Mouse (Mus musculus): Measurements from ENCODE around the gene Braf. TPM values are rescaled to one million over a fixed set of nuclear protein-coding genes. Genes with fewer than 3 reads are reported as not detected.

The Braf gene
- polyA plus RNA-seq, 1 experiment from 2014 or later, result 15.8 TPM

- no peak overlapping the region for H3K27ac ChIP-seq (ENCODE audit: low read length)
- no peak overlapping the region for H3K9ac ChIP-seq (ENCODE audit: low read length)
- H3K9me3 ChIP-seq (replicated peaks; ENCODE audit: control insufficient read depth, low read length), result no peaks in the 10 kb centered on the region
- H3K27me3 ChIP-seq (ENCODE audit: control insufficient read depth, insufficient read depth, low read length), result no peaks in the 10 kb centered on the region
- H3K4me2 ChIP-seq (ENCODE audit: low read depth, low read length), result no peak overlapping the region
- no peaks in the 10 kb centered on the region for H3K4me1 ChIP-seq (ENCODE audit: control insufficient read depth, insufficient read depth, low read length)
- no peak for ATAC-seq (ENCODE audit: insufficient read depth, low FRiP score)
- peaks cover 8% of the 10 kb centered on the region; the same call in 1 of the 2 replicates for H3K36me3 ChIP-seq (ENCODE audit: control insufficient read depth, insufficient read depth, low read length)
- WGBS, result 54% methylated on average over 4 of the region's 4 CpGs
- H3K4me3 ChIP-seq (replicated peaks; ENCODE audit: low read length), result no peak overlapping the region
These were observed 44.7 kb downstream of the Braf start for GRCm38 (mm10) chr6:39680524-39680923.

- Histone ChIP-seq H3K36me3 (ENCODE audit: control insufficient read depth, insufficient read depth, low read length) (peaks cover 8% of the 10 kb centered on the region; the same call in 1 of the 2 replicates), H3K27me3 (ENCODE audit: control insufficient read depth, insufficient read depth, low read length) (no peaks in the 10 kb centered on the region), H3K4me2 (ENCODE audit: low read depth, low read length) (no peak overlapping the region), H3K27ac (ENCODE audit: low read length) (no peak overlapping the region), H3K4me1 (ENCODE audit: control insufficient read depth, insufficient read depth, low read length) (no peaks in the 10 kb centered on the region), H3K4me3 (replicated peaks; ENCODE audit: low read length) (no peak overlapping the region), H3K9me3 (replicated peaks; ENCODE audit: control insufficient read depth, low read length) (no peaks in the 10 kb centered on the region), H3K9ac (ENCODE audit: low read length) (no peak overlapping the region)
- 88% methylated on average over 1 of the region's 1 CpGs for WGBS
- no peak for ATAC-seq (ENCODE audit: insufficient read depth, low FRiP score)
These were observed 47.0 kb downstream of the Braf start for GRCm38 (mm10) chr6:39678241-39678640.

DNA sequence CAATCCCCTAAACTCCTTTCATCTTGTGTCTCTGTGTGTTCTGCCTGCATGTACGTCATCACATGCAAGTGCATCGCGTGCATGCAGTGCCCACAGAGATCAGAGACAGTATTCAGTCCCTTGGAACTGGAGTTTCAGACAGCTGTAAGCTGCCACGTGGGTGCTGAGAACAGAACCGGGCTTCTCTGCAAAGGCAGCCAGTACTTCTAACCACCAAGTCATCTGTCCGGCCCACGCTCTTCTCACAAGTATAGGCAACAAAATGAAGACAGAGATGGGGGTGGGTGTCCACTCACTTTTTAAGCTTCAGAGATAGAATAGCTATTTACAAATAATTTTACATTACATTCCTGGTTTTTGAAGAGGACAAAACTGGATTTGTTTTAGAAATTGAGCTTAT lies 50.2 kb downstream of the Braf start:
- Histone ChIP-seq H3K27ac (ENCODE audit: low read length) (no peak overlapping the region), H3K4me2 (ENCODE audit: low read depth, low read length) (no peak overlapping the region), H3K9me3 (replicated peaks; ENCODE audit: control insufficient read depth, low read length) (no peaks in the 10 kb centered on the region), H3K4me1 (ENCODE audit: control insufficient read depth, insufficient read depth, low read length) (no peaks in the 10 kb centered on the region), H3K36me3 (ENCODE audit: control insufficient read depth, insufficient read depth, low read length) (peaks cover 8% of the 10 kb centered on the region; the same call in 1 of the 2 replicates), H3K9ac (ENCODE audit: low read length) (no peak overlapping the region), H3K27me3 (ENCODE audit: control insufficient read depth, insufficient read depth, low read length) (no peaks in the 10 kb centered on the region), H3K4me3 (replicated peaks; ENCODE audit: low read length) (no peak overlapping the region)
- no peak for ATAC-seq (ENCODE audit: insufficient read depth, low FRiP score)
- WGBS, result 87% methylated on average over 7 of the region's 7 CpGs

DNA sequence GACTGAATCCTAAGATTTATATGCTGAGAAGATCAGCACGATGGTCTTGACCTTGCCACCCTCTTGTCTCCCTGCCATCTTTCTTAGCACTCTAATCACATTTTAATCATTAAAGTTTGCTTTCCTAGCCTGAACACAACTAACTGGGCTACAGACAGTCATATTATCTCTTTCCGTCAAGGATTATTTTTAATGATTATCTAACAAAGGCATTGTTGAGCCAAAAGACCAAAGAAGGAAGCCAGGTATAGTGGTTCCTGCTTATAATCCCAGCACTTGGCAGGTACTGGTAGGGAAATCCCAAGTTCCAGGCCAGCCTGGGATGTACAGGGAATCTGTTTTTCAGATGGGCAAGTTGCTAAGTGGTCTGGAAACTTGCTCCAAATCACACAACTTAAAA lies 114.0 kb downstream of the Braf start:
- H3K27me3 ChIP-seq (ENCODE audit: control insufficient read depth, insufficient read depth, low read length), result no peaks in the 10 kb centered on the region
- no peak overlapping the region for H3K27ac ChIP-seq (ENCODE audit: low read length)
- ATAC-seq (ENCODE audit: insufficient read depth, low FRiP score), result no peak
- WGBS, result 93% methylated on average over 2 of the region's 2 CpGs
- H3K4me2 ChIP-seq (ENCODE audit: low read depth, low read length), result no peak overlapping the region
- H3K36me3 ChIP-seq (ENCODE audit: control insufficient read depth, insufficient read depth, low read length), result peaks cover 6% of the 10 kb centered on the region; the same call in 1 of the 2 replicates
- H3K9ac ChIP-seq (ENCODE audit: low read length), result no peak overlapping the region
- no peaks in the 10 kb centered on the region for H3K4me1 ChIP-seq (ENCODE audit: control insufficient read depth, insufficient read depth, low read length)
- no peak overlapping the region for H3K4me3 ChIP-seq (replicated peaks; ENCODE audit: low read length)
- H3K9me3 ChIP-seq (replicated peaks; ENCODE audit: control insufficient read depth, low read length), result no peaks in the 10 kb centered on the region

DNA sequence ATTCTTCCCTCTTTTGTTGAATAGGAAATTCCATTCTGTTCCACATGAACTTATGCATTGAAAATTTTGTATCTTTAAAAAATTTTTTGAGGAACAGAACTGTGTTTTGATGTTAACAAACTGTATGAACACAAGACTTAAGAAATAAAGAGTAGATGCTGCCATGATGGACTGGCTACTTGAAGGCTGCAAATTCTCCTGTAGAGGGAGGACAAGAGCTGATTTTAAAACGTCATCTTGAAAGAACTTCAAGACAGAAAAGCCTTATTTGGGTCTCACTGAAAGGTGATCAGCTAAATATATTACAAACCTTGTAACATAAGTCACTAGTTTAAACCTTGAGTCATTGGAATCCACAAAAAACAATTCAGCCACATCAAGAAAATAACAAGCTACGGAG lies 115.1 kb downstream of the Braf start:
- no peaks in the 10 kb centered on the region for H3K4me1 ChIP-seq (ENCODE audit: control insufficient read depth, insufficient read depth, low read length)
- no peak overlapping the region for H3K4me3 ChIP-seq (replicated peaks; ENCODE audit: low read length)
- no peak overlapping the region for H3K9ac ChIP-seq (ENCODE audit: low read length)
- no peak overlapping the region for H3K4me2 ChIP-seq (ENCODE audit: low read depth, low read length)
- WGBS, result 64% methylated on average over 2 of the region's 2 CpGs
- H3K36me3 ChIP-seq (ENCODE audit: control insufficient read depth, insufficient read depth, low read length), result 0 out of 2 replicates have a peak, but pooled peaks cover 2% of the 10 kb centered on the region
- no peaks in the 10 kb centered on the region for H3K27me3 ChIP-seq (ENCODE audit: control insufficient read depth, insufficient read depth, low read length)
- ATAC-seq (ENCODE audit: insufficient read depth, low FRiP score), result no peak
- H3K27ac ChIP-seq (ENCODE audit: low read length), result no peak overlapping the region
- H3K9me3 ChIP-seq (replicated peaks; ENCODE audit: control insufficient read depth, low read length), result no peaks in the 10 kb centered on the region

- Histone ChIP-seq H3K4me3 (replicated peaks; ENCODE audit: low read length) (no peak overlapping the region), H3K9me3 (replicated peaks; ENCODE audit: control insufficient read depth, low read length) (no peaks in the 10 kb centered on the region), H3K4me2 (ENCODE audit: low read depth, low read length) (no peak overlapping the region), H3K27me3 (ENCODE audit: control insufficient read depth, insufficient read depth, low read length) (no peaks in the 10 kb centered on the region), H3K9ac (ENCODE audit: low read length) (no peak overlapping the region), H3K36me3 (ENCODE audit: control insufficient read depth, insufficient read depth, low read length) (no peaks in the 10 kb centered on the region), H3K4me1 (ENCODE audit: control insufficient read depth, insufficient read depth, low read length) (no peaks in the 10 kb centered on the region), H3K27ac (ENCODE audit: low read length) (no peak overlapping the region)
- ATAC-seq (ENCODE audit: insufficient read depth, low FRiP score), result no peak
- WGBS, result 46% methylated on average over 5 of the region's 5 CpGs
These were observed 117.9 kb downstream of the Braf start for GRCm38 (mm10) chr6:39607365-39607764.

DNA sequence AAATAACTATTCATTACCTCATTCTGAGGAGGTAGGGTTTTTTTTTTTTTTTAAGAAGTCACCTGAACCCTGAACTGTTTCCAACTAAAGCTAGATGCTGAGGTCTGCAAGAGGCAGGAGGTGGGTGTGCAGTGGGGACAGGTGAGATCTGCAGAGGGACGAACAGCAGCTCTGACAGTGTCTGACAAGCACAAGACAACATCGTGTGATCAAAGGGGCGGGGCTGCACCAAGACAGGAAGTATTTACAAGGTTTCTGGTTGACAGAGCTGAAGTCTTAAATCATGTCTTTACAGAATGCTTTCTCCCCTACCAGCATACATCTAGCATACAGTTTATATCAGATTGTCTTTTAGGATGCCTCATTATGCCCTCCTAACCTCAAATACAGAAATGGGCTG lies 118.4 kb downstream of the Braf start:
- H3K4me3 ChIP-seq (replicated peaks; ENCODE audit: low read length), result no peak overlapping the region
- 59% methylated on average over 3 of the region's 3 CpGs for WGBS

GRCm38 (mm10) chr6:39606056-39606455 lies 119.2 kb downstream of the Braf start:
- Histone ChIP-seq H3K9ac (ENCODE audit: low read length) (no peak overlapping the region), H3K36me3 (ENCODE audit: control insufficient read depth, insufficient read depth, low read length) (no peaks in the 10 kb centered on the region), H3K4me3 (replicated peaks; ENCODE audit: low read length) (no peak overlapping the region), H3K4me2 (ENCODE audit: low read depth, low read length) (no peak overlapping the region), H3K27me3 (ENCODE audit: control insufficient read depth, insufficient read depth, low read length) (no peaks in the 10 kb centered on the region), H3K9me3 (replicated peaks; ENCODE audit: control insufficient read depth, low read length) (no peaks in the 10 kb centered on the region), H3K4me1 (ENCODE audit: control insufficient read depth, insufficient read depth, low read length) (no peaks in the 10 kb centered on the region), H3K27ac (ENCODE audit: low read length) (no peak overlapping the region)
- ATAC-seq (ENCODE audit: insufficient read depth, low FRiP score), result no peak
- 59% methylated on average over 6 of the region's 6 CpGs for WGBS

More for the DNA sequence above, 118.4 kb downstream of the Braf start:
- H3K9ac ChIP-seq (ENCODE audit: low read length), result no peak overlapping the region
- no peaks in the 10 kb centered on the region for H3K4me1 ChIP-seq (ENCODE audit: control insufficient read depth, insufficient read depth, low read length)
- no peaks in the 10 kb centered on the region for H3K27me3 ChIP-seq (ENCODE audit: control insufficient read depth, insufficient read depth, low read length)
- no peak overlapping the region for H3K4me2 ChIP-seq (ENCODE audit: low read depth, low read length)
- no peaks in the 10 kb centered on the region for H3K9me3 ChIP-seq (replicated peaks; ENCODE audit: control insufficient read depth, low read length)
- no peak overlapping the region for H3K27ac ChIP-seq (ENCODE audit: low read length)
- H3K36me3 ChIP-seq (ENCODE audit: control insufficient read depth, insufficient read depth, low read length), result no peaks in the 10 kb centered on the region
- no peak for ATAC-seq (ENCODE audit: insufficient read depth, low FRiP score)

DNA sequence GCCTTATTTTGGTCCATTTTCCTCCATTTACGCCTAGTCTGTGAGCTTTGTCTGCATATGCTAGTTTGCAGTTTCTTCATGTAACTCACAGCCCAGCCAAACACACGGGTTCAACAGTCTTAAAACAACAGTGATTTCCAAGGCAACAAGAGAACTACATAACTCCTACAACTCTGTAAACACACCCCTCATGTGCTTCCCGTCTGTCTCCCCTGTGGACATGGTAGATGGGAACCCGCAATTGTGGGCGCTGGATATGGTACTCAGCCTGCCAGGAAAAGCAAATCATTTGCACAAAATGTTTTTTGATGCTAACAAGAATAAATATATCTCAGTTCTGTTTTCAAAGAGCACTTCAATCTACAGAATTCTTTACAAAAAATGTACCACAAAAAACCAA lies 120.7 kb downstream of the Braf start:
- Histone ChIP-seq H3K9ac (ENCODE audit: low read length) (no peak overlapping the region), H3K36me3 (ENCODE audit: control insufficient read depth, insufficient read depth, low read length) (peaks cover 7% of the 10 kb centered on the region; the same call in 1 of the 2 replicates), H3K4me2 (ENCODE audit: low read depth, low read length) (no peak overlapping the region), H3K9me3 (replicated peaks; ENCODE audit: control insufficient read depth, low read length) (no peaks in the 10 kb centered on the region), H3K4me3 (replicated peaks; ENCODE audit: low read length) (no peak overlapping the region), H3K4me1 (ENCODE audit: control insufficient read depth, insufficient read depth, low read length) (no peaks in the 10 kb centered on the region), H3K27ac (ENCODE audit: low read length) (no peak overlapping the region), H3K27me3 (ENCODE audit: control insufficient read depth, insufficient read depth, low read length) (no peaks in the 10 kb centered on the region)
- ATAC-seq (ENCODE audit: insufficient read depth, low FRiP score), result no peak
- WGBS, result 78% methylated on average over 5 of the region's 5 CpGs

DNA sequence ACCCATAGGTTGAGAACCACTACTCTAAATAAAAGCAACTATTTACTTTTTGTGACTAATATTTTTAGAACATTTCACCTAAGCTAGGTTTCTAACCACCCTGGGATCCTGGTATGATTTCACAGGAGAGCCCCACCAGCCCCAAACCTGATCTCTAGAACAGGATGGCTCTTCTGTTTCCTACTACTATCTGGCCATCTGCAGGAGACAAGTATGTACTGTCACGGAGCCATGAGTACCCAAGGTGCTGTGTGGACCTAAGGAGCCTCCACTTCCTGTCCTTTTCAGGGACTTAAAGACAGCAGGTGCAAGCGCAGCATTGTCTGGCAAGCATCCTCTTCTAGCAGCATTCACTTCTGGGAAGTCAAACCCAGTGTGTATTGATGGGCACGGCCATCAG lies 123.4 kb downstream of the Braf start:
- Histone ChIP-seq H3K27ac (ENCODE audit: low read length) (no peak overlapping the region), H3K4me1 (ENCODE audit: control insufficient read depth, insufficient read depth, low read length) (no peaks in the 10 kb centered on the region), H3K9me3 (replicated peaks; ENCODE audit: control insufficient read depth, low read length) (no peaks in the 10 kb centered on the region), H3K4me2 (ENCODE audit: low read depth, low read length) (no peak overlapping the region), H3K9ac (ENCODE audit: low read length) (no peak overlapping the region), H3K27me3 (ENCODE audit: control insufficient read depth, insufficient read depth, low read length) (no peaks in the 10 kb centered on the region), H3K36me3 (ENCODE audit: control insufficient read depth, insufficient read depth, low read length) (peaks cover 7% of the 10 kb centered on the region), H3K4me3 (replicated peaks; ENCODE audit: low read length) (no peak overlapping the region)
- WGBS, result 87% methylated on average over 3 of the region's 3 CpGs
- ATAC-seq (ENCODE audit: insufficient read depth, low FRiP score), result no peak

Measured in stomach, embryonic 16.5 days (tissue).